Mouse (Mus musculus) adrenal gland, adult 8-10 months (tissue): ENCODE results near the gene Ern1. TPM values are rescaled to one million over a fixed set of nuclear protein-coding genes. Genes with fewer than 3 reads are reported as not detected.
"Not testable (repeated sequence)": the region's sequence is repeated elsewhere in the genome, so short reads cannot be mapped to it uniquely, and the experiment has no call there.

Experiments used
- DNase-seq: peaks from one replicate; pipeline ENCODE4 v3.0.0; 2022
- total RNA-seq, 4 experiments: library from RNA; stranded (reverse); gene quantifications; 2 replicates each; pipeline ENCODE4 v1.2.4; 2022

The Ern1 gene
- total RNA-seq, 4 experiments from 2014 or later, result 171 to 211 (median 198) TPM

GRCm38 (mm10) chr11:106502631-106503424 lies 15.2 kb upstream of the Ern1 start:
- no peak for DNase-seq

- no peak for DNase-seq
These were observed 14.5 kb upstream of the Ern1 start for GRCm38 (mm10) chr11:106502159-106502505.

GRCm38 (mm10) chr11:106501308-106502158 lies 13.9 kb upstream of the Ern1 start:
- DNase-seq, result peak; percentile 79

- peak; percentile 96 for DNase-seq
These were observed 13.0 kb upstream of the Ern1 start for GRCm38 (mm10) chr11:106500393-106501307.

GRCm38 (mm10) chr11:106498739-106499379 lies 11.2 kb upstream of the Ern1 start:
- DNase-seq, result no peak

- DNase-seq, result no peak
These were observed 10.3 kb upstream of the Ern1 start for GRCm38 (mm10) chr11:106497926-106498325.

- DNase-seq, result not testable (repeated sequence)
These were observed 9.4 kb upstream of the Ern1 start for GRCm38 (mm10) chr11:106497009-106497408.

GRCm38 (mm10) chr11:106492984-106493669 lies 5.5 kb upstream of the Ern1 start:
- DNase-seq, result no peak

GRCm38 (mm10) chr11:106491393-106491792 lies 3.7 kb upstream of the Ern1 start:
- DNase-seq, result peak; percentile 60

GRCm38 (mm10) chr11:106490600-106490999 lies 2.9 kb upstream of the Ern1 start:
- DNase-seq, result not testable (repeated sequence)

- DNase-seq, result peak; percentile 52
These were observed 2.4 kb upstream of the Ern1 start for GRCm38 (mm10) chr11:106490057-106490456.

- peak; percentile 56 for DNase-seq
These were observed 1.5 kb upstream of the Ern1 start for GRCm38 (mm10) chr11:106489036-106489693.

GRCm38 (mm10) chr11:106488126-106488561 lies 492 bp upstream of the Ern1 start:
- peak; percentile 34 for DNase-seq

- no peak for DNase-seq
These were observed 553 bp downstream of the Ern1 start for GRCm38 (mm10) chr11:106486866-106487732.

- DNase-seq, result no peak
These were observed 1.4 kb downstream of the Ern1 start for GRCm38 (mm10) chr11:106486042-106486865.

GRCm38 (mm10) chr11:106485611-106486010 lies 2.0 kb downstream of the Ern1 start:
- no peak for DNase-seq

GRCm38 (mm10) chr11:106484875-106485274 lies 2.8 kb downstream of the Ern1 start:
- no peak for DNase-seq

GRCm38 (mm10) chr11:106482867-106483266 lies 4.8 kb downstream of the Ern1 start:
- DNase-seq, result no peak

- DNase-seq, result no peak
These were observed 6.0 kb downstream of the Ern1 start for GRCm38 (mm10) chr11:106481651-106482050.
